Mouse (Mus musculus): ENCODE data around the gene Frmd4a.

- TF ChIP-seq CTCF (IDR thresholded peaks at IDR 0.05; ENCODE audit: low read depth) (no peak), EP300 (IDR thresholded peaks at IDR 0.05; ENCODE audit: low read depth) (no peak)
Measured at GRCm38 (mm10) chr2:4167131-4167530, 149.6 kb downstream of the Frmd4a start.

Data from liver, postnatal 0 days (tissue).